Mouse (Mus musculus): ENCODE results near the gene Wnk2. TPM values are rescaled to one million over a fixed set of nuclear protein-coding genes. Genes with fewer than 3 reads are reported as not detected.

Wnk2 gene
- total RNA-seq, 4 experiments from 2014 or later = 115 to 126 (median 123) TPM

DNA sequence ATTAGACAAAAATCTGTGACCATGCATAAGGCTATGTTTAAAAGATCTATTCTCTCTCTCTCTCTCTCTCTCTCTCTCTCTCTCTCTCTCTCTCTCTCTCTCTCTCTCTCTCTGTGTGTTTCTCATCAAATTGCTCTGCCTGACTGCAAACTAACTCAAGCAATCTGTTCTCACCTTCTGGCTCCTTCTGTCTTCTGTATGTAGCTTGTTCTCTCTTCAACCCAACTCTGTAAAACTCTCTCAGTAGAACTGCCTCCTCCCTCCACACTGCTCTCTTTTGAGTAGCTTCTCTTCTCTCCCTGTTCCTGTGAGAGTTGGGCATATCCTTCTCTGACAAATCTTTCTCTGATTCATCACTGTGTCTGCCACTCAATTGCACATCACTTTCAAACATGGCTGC lies 154.9 kb downstream of the Wnk2 start:
- DNase-seq (ENCODE audit: low spot score in 2 of 2) = no peak

DNA sequence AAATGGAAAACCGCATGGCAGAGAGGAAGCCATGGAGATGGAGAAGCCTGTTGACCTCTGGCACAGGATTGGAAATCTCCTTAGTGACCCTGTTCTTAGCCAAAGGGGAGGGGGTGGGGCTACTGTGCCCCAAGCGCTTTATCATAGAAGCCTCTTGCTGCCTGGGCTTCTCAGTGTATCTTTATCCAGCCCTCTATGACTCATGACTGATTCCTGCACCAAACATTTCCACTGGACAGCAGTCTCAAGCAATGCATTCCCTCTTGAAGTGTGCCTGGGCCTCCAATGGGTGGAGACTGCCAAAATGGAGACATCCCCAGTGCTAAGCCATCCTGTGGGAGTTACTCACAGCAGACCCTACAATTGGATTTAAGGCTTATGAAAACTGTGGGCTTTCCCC lies 157.7 kb downstream of the Wnk2 start:
- DNase-seq (ENCODE audit: low spot score in 2 of 2) = no peak

Other genes with a start within 250 kb of the Wnk2 start
- 100 to 1,000 TPM; 101 to 104 (median 102) TPM for gene Fam120a, start 180.0 kb downstream of the Wnk2 start, total RNA-seq (2022)
- 10 to 100 TPM; 20.1 to 21.3 (median 21.0) TPM for gene Ninj1, start 39.5 kb upstream of the Wnk2 start, total RNA-seq (2022)
- gene Card19, start 68.0 kb upstream of the Wnk2 start, total RNA-seq (2022) = 10 to 100 TPM; 10.7 to 18.4 (median 13.6) TPM
- gene Susd3, start 100.7 kb upstream of the Wnk2 start, total RNA-seq (2022) = 1 to 10 TPM; 2.2 to 4.8 (median 3.5) TPM
- gene Fgd3, start 172.3 kb upstream of the Wnk2 start, total RNA-seq (2022) = 10 to 100 TPM in 1 of 4 experiments, 1 to 10 TPM in 3; 8.8 to 10.1 (median 8.9) TPM
- gene Bicd2, start 193.6 kb upstream of the Wnk2 start, total RNA-seq (2022) = 10 to 100 TPM; 40.2 to 45.5 (median 43.1) TPM

Measured in left cerebral cortex, adult 8-10 months (tissue).